Mouse (Mus musculus) thymus, adult 2 months (tissue): ENCODE measurements around the gene Mrpl22. TPM values are rescaled to one million over a fixed set of nuclear protein-coding genes. Genes with fewer than 3 reads are reported as not detected.
"Not testable (repeated sequence)": the region's sequence is repeated elsewhere in the genome, so short reads cannot be mapped to it uniquely, and the experiment has no call there.

Experiments
- DNase-seq: peaks from one replicate; pipeline ENCODE4 v3.0.0; 2021
- H3K27ac ChIP-seq: fragments of 200-500 bp; 2 replicates; pipeline ENCODE4 v1.5.1; 2012; ENCODE audit warnings: low read length, control low read depth; ENCODE audit not compliant: control insufficient read depth, insufficient read depth
- H3K27me3 ChIP-seq: fragments of 200-500 bp; 2 replicates; pipeline ENCODE4 v1.6.1; 2012; ENCODE audit warnings: mild to moderate bottlenecking, low read length, moderate library complexity, mixed read lengths; ENCODE audit not compliant: control insufficient read depth, insufficient read depth
- H3K36me3 ChIP-seq: fragments of 200-500 bp; 2 replicates; pipeline ENCODE4 v1.6.1; 2012; ENCODE audit warnings: mild to moderate bottlenecking, low read length, moderate library complexity; ENCODE audit not compliant: control insufficient read depth, insufficient read depth
- H3K4me1 ChIP-seq: fragments of 200-500 bp; replicated peaks from 2 replicates; pipeline ENCODE4 v1.6.1; 2012; ENCODE audit warnings: low read length; ENCODE audit not compliant: control insufficient read depth, insufficient read depth
- H3K4me3 ChIP-seq: fragments of 200-500 bp; 2 replicates; pipeline ENCODE4 v1.5.1; 2012; ENCODE audit warnings: mild to moderate bottlenecking, low read length, control low read depth, moderate library complexity; ENCODE audit not compliant: control insufficient read depth, insufficient read depth
- CTCF ChIP-seq: fragments of 200-500 bp; IDR thresholded peaks from 2 replicates; pipeline ENCODE4 v1.5.1; 2012; ENCODE audit warnings: mild to moderate bottlenecking, control low read depth, low read length, moderate library complexity, borderline replicate concordance; ENCODE audit not compliant: control insufficient read depth, poor library complexity, insufficient read depth; ENCODE audit errors: extremely low read depth
- POLR2A ChIP-seq: fragments of 200-500 bp; IDR thresholded peaks from 2 replicates; pipeline ENCODE4 v1.6.1; 2012; ENCODE audit warnings: mild to moderate bottlenecking, low read length, control low read depth, moderate library complexity; ENCODE audit not compliant: control insufficient read depth, poor library complexity, insufficient read depth; ENCODE audit errors: extremely low read depth
- WGBS: fragments of 180-500 bp; shearing (Covaris S2); methylation state at CpG from one replicate; pipeline ENCODE4 v1.1.7; 2018; 5-methylcytosine and 5-hydroxymethylcytosine counted together
- polyA plus RNA-seq: library from polyadenylated mRNA; depleted of rRNA; stranded (reverse); fragments of >200 nt; gene quantifications from 2 replicates; pipeline ENCODE4 v1.2.3, GENCODE M21; 2012

Gene Mrpl22
- polyA plus RNA-seq, 1 experiment: 42.0 TPM

DNA sequence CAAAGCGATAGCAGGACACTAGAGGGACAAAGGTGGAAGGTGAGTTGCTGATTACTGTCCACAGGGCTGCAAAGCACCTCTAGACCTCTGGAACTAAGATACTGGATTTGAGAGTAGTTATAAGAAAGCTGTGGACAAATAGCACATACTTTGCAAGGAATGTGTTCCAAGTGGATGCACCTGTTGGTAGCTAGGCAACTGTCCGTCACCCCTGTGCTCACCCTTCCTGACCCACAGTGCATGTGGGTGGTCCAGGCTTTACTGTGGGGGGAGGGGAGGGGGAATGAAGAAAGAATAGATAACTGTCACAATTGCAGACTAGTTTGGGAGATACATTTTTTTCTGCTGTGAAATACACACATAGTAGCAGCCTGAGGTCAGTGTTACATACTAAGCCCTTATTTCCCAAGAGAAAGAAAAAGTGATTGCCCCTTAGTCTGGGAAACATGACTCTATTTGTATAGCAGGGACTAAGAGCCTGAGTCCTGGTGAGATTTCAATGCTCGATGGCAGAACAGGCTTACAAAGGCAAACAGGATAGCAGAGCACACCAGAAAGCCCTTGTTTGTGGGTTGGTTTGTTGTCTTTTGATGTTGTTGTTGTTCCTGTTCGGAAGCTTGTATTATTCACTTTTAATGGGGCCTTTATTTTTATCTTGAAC lies 22.5 kb downstream of the Mrpl22 start:
- TF ChIP-seq CTCF: no peak
- no peak for TF ChIP-seq POLR2A
- Histone ChIP-seq H3K4me3 (no peak overlapping the region), H3K27ac (no peak overlapping the region), H3K4me1 (peaks cover 12% of the 10 kb centered on the region), H3K27me3 (no peaks in the 10 kb centered on the region), H3K36me3 (no peaks in the 10 kb centered on the region)
- WGBS: 67% methylated on average over 4 of the region's 4 CpGs
- DNase-seq: no peak

DNA sequence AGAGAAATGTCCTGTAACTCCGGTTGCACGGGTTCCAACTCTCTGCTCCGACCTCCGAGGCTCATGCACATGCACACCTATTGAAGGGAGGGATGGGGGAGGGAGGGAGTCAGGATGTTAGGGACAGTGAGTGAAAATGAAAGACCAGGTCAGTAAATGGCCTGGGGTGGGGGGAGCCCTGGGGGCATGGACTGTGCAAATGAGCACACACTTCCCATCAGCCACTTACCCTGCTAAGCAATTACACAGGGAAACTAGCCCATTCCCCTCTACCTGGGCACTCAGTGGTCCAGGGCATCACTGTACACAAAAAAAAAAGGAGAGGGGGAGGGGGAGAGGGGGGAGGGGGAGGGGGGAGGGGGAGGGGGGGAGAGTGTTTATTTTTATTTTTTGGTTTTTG lies 27.2 kb downstream of the Mrpl22 start:
- TF ChIP-seq POLR2A (no peak), CTCF (no peak)
- Histone ChIP-seq H3K27me3 (no peaks in the 10 kb centered on the region), H3K4me3 (no peak overlapping the region), H3K36me3 (peaks cover 2% of the 10 kb centered on the region), H3K27ac (no peak overlapping the region), H3K4me1 (peaks cover 18% of the 10 kb centered on the region)
- WGBS: 94% methylated on average over 4 of the region's 4 CpGs
- DNase-seq: no peak

DNA sequence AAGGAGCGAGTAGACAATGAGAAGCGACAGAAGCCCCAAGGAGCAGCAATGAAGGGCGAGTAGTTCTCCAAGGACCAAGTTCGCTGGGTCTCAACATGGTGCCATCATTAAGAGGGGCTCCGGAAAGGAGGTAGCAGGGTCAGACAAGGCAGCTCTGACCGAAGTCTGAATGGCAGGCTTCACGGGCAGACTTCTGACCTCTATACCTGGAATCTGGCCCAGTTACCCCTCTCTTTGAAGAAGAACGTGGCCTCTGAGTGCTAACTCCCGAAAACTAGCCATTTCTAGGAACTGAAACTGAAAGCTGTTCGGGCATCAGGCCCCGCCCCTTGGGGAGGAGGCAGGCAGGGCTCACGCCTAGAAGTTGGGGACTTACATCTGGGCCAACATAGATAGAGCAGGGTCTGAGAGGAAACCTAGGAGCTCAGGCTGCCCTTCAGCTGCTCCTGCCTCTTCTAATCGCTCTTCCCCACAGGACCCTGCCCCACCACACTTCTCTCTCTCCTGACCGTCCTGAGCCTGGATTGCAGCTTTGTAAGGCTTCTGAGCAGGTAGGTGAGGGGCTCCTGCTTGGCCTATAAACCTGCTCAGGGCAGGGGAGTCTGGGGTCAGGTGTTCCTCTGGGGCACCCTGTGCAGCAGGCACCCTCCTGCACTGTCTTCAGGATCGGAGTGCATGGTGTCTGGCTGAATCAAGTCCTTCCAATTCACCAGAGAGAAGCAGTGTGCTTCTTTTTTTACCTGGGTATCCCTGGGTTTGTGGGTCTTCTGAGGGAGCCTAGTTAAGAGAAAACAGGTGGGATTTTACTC lies 28.0 kb downstream of the Mrpl22 start, which contains the start of the genes Igtp and Irgm2:
TSS of gene Igtp (plus strand) at position 328 of the 809 bp plus-strand sequence.
TSS of gene Irgm2 (plus strand) at position 390 of the 809 bp plus-strand sequence.
- Histone ChIP-seq H3K27ac (peak within 1 kb of the TSS; percentile 94), H3K4me3 (peak within 1 kb of the TSS; percentile 88), H3K4me1 (peaks cover 14% of the 10 kb centered on the region)
- peak; percentile 90 for DNase-seq
- not testable (repeated sequence) for H3K27me3 ChIP-seq, H3K36me3 ChIP-seq
- 0 out of 2 replicates have a peak, but pooled peaks have one; percentile 48 for TF ChIP-seq POLR2A
- WGBS: under 1% methylated on average over 14 of the region's 15 CpGs

- 19% methylated on average over 4 of the region's 4 CpGs for WGBS
- DNase-seq: peak; percentile 56
- Histone ChIP-seq H3K4me1 (peaks cover 14% of the 10 kb centered on the region), H3K36me3 (peaks cover 7% of the 10 kb centered on the region), H3K27ac (peak overlapping the region; percentile 94), H3K27me3 (no peaks in the 10 kb centered on the region), H3K4me3 (peak overlapping the region; percentile 88)
- TF ChIP-seq CTCF: no peak
- TF ChIP-seq POLR2A: no peak
Observed at GRCm38 (mm10) chr11:58200226-58200625, 28.8 kb downstream of the Mrpl22 start.

DNA sequence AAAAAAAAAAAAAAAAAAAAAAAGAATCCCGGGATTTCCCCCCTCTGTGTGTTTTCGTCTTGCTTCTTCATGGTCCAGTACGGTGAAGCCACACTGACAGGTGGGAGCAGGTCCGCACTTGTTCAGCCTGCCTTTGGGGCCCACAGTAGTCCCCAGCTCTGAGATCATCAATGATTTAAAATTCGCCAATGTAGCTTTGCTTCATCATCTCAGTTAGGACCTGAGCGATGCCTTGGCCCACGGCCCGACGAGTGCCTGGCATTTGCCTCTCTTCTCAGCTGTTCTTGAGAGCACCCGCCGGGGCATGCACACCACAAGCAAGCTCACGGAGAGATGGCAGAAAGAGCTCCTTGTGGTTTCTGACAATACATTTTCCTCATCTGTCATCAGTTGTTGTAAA lies 29.6 kb downstream of the Mrpl22 start:
- H3K27me3 ChIP-seq: no peaks in the 10 kb centered on the region
- peaks cover 12% of the 10 kb centered on the region for H3K36me3 ChIP-seq
- TF ChIP-seq POLR2A (no peak; the same call in 1 of the 2 replicates), CTCF (no peak)
- H3K4me1 ChIP-seq: peaks cover 14% of the 10 kb centered on the region
- peak overlapping the region; percentile 72 for H3K27ac ChIP-seq
- WGBS: 17% methylated on average over 12 of the region's 12 CpGs
- H3K4me3 ChIP-seq: peak overlapping the region; percentile 49
- DNase-seq: peak; percentile 55

DNA sequence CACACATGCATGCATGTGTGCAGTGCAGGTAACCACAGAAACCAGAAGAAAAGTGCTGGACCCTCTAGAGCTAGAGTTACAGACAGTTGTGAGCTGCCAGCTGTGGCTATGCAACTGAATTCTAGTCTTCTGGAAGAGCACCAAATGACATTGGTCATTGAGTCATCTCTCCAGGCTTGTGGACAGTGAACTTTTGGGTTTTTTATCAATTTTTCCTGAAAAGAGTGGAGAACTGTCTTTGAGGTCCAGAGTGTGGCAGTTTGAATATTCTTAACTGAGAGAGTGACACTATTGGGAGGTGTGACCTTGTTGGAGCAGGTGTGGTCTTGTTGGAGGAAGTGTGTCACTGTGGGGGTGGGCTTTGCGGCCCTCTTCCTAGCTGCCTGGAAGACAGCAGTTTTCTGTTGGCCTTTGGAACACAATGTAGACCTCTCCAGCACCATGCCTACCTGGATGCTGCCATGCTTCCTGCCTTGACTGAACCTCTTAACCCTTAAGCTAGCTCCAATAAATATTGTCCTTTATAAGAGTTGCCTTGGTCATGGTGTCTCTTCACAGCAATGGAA lies 38.9 kb downstream of the Mrpl22 start:
- Histone ChIP-seq H3K4me3 (no peak overlapping the region), H3K27ac (peak overlapping the region; percentile 99)

More for the DNA sequence above, 38.9 kb downstream of the Mrpl22 start:
- Histone ChIP-seq H3K27me3 (no peaks in the 10 kb centered on the region), H3K4me1 (peaks cover 36% of the 10 kb centered on the region), H3K36me3 (peaks cover 23% of the 10 kb centered on the region)
- TF ChIP-seq CTCF (no peak), POLR2A (no peak)
- WGBS: 48% methylated on average over 1 of the region's 1 CpGs
- DNase-seq: peak; percentile 48
